Mouse (Mus musculus): ENCODE results near the gene Slc5a4b.
A peak's percentile ranks its signal among the peaks of the same experiment; 100 is the strongest.
"Not testable (repeated sequence)": the region's sequence is repeated elsewhere in the genome, so short reads cannot be mapped to it uniquely, and the experiment has no call there.

Gene Slc5a4b

DNA sequence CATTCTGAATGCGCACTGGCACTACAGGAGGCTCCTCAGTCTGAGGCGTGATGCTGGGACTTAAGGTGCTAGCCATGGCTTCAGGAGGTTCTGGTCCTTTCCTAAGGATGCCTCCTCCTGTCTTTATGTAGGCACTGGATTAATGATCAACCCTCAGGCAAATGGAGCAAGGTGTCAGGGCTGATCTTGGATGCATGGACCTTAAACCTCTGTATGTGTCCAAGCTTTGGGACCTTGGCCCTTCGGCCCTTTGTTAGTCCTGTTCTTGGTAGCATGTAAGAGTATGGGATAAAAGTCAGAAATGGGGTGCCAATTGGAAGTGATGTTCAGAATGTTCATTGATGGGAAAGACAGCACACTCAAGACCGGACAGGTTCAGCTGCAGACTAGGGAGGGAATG is at the start of gene Slc5a4b:
Gene Slc5a4b (minus strand): TSS at position 101 of the 400 bp plus-strand sequence.
- DNase-seq (ENCODE audit: low read depth, low spot score): no peak

DNA sequence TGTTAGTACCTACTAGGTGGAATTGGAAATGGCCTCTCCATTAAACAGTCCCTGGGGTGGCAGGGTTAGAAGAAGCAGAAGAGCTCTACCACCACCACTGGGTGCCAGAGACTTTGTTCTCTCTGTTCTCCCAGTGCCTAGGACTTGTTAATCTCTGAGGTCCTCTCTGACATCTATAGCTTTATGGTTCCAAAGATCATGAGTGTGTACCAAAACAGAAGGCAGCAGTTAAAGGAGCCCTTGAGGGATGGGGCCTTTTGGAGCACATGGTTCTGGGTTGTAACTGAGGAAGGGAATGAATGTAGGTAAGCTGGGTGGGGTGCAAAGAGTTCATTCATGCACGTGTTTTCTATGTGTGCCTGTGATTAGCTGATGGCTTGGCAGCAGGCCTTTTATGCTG is 47.2 kb upstream of the Slc5a4b start:
- DNase-seq (ENCODE audit: low read depth, low spot score): no peak

DNA sequence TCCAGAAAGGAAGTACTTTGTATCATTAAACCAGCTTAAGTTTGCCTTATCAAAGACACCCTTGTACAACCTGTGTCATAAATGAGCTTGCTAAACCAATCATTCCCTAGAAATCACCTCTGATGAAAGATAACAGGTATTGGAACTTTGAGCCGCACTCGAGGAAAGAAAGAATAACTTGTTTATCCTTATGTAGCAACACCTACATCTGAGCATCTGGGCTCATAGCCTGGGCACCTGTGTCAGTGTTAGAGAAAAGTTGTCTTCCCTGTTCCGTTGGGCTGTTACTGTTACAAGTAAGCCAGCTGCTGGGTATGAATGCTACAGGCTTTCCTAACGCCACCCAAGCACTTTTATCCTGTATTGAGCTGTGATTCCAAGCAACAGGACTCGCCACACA is 46.8 kb upstream of the Slc5a4b start:
- no peak for DNase-seq (ENCODE audit: low read depth, low spot score)

DNA sequence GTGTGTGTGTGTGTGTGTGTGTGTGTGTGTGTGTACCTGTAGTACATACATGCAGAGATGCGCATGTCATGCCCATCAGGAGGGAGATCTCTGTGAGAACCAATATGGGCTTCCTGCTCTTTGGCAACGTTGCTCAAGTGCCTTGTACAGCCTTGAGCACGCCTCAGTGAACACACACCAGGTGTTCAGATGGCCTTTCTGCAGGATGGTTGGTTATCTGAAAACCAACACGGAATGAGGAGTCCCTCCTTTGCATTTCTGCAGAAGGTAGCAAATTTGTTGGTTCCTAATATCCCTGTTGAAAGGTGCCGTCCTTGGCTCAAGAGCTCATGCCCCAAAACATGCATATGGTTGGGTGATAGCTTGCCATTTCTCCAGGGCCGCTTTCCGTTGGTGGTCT is 45.1 kb upstream of the Slc5a4b start:
- no peak for DNase-seq (ENCODE audit: low read depth, low spot score)

DNA sequence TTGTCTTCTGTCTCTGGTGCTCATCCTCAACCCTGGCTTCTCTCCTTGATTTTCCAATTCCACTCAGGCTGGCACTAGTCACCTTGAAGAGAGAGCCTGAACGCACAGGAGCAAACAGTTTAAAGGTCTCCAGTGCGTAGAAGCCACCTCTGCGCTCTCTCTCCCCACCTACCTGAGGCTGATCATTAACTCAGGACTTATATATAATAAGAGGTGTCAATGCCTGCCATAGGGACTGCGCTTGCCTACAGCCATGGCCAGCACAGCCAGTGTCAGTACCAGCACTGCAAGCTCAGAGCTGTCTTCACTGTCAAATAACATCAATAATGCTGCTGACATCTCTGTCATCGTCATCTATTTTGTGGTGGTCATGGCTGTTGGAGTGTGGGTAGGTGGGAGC is 36.5 kb upstream of the Slc5a4b start, which contains the start of gene Slc5a4a:
Gene Slc5a4a (plus strand): TSS at position 174 of the 400 bp plus-strand sequence.
- no peak for DNase-seq (ENCODE audit: low read depth, low spot score)

DNA sequence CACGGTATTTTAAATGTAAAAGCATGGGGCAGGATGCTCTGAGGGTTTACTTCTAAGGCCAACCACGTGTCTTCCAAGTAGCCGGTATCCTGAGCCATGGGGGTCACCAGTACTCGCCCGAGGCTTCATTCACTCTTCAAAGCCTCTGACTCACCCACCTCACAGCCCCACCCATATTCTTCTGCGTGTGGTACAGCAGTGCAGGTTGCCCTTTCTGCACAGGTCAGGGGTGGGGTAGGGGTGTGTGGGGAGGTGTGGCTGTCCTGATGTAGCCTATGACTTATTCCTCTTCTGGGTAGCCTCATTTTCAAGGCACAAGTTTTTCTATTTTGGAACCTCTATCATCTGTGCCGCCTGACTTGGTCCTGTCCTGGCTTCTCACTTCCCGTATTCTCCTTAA is 36.1 kb upstream of the Slc5a4b start:
- DNase-seq (ENCODE audit: low read depth, low spot score): no peak

DNA sequence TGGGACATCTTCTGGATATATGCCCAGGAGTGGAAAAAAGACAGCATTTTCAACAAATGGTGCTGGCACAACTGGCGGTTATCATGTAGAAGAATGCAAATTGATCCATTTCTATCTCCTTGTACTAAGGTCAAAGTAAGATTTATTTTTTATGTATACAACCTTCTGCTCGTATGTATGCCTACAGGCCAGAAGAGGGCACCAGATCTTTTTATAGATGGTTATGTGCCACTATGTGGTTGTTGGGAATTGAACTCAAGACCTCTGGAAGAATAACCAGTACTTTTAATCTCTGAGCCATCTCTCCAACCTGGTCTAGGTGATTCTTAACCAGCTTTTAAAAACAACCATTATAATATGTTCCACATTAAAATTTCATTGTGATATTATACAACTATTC is 25.6 kb upstream of the Slc5a4b start:
- DNase-seq (ENCODE audit: low read depth, low spot score): no peak

DNA sequence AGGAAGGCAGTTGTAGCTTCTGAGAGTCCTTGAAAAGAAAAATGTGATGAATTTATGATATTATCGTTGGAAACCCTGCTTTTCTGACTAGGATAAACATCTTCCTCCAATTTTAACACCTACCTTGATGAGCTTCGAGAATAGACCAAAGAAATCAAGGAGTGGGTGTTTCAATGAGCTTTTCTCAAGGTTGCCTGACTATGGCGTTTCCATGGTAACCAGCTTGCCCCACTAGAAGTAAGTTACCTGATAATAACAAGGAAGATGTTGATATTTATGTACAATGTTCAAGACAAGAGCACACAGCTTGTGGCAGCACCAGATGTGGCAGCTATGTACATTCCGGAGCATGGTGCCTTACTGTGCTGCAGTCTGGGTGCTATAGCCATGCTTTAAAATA is 21.7 kb upstream of the Slc5a4b start:
- DNase-seq (ENCODE audit: low read depth, low spot score): peak; percentile 74

DNA sequence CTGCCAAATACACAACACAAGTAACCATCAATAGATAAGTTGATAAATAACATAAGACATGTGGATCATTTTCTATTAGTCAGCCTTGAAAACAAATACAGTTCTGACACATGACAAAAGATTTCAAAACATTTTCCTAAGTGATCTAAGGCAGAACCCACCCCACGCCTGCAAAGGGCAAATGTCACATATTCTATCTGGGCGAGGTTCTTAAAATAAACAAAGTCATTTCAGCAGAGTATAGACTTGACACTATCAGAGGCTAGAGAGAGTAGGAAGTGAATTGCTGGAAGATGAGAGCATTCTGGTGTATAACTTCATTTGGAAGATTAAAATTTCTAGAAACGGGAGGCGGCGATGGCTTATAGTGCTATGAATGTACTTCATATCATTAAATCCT is 10.7 kb upstream of the Slc5a4b start:
- no peak for DNase-seq (ENCODE audit: low read depth, low spot score)

DNA sequence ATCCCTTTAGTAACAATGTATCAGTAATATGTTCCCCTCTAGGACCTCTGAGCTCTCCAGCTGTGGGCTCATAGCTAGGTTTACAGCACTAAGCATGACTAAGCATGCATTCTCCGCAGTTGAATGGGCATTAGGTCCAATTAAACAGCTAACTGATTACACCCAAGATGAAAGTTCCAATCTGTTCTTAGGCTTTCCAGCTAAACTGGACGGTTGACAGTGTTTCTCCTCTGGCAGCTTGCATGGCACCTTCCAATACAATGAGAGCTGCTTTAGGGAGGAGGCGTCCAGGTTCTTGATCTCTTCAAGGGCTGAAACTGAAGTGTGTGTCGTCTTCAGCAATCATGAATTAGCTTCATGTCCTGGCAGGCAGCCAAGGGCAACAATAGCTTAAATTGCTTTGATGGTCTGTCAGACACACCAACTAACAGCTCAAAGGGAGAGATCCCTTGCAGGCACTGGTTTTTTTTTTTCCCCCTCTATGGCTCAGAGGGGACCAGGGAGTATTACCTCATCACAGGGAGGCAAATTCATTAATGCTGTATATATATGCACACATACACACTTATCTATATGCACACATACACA is 9.5 kb upstream of the Slc5a4b start:
- no peak for DNase-seq (ENCODE audit: low read depth, low spot score)

DNA sequence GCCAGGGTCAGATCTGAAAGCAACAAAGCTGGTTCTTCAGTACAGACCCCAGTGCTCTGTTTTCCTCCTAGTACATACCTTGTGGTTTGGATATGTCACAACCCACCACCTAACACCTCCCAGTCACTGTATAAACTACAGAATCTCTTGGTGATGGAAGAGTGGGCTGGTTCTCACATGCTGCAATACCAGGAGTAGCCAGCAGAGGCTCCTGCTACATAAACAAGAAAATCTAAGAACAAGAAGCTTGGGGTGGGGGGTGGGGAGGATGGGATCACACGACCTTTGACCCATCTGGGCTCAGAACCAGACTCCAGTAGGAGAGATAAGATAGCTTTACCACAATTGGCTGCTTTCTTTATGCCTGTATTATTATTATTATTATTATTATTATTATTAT is 8.0 kb upstream of the Slc5a4b start:
- DNase-seq (ENCODE audit: low read depth, low spot score): peak; percentile 30

DNA sequence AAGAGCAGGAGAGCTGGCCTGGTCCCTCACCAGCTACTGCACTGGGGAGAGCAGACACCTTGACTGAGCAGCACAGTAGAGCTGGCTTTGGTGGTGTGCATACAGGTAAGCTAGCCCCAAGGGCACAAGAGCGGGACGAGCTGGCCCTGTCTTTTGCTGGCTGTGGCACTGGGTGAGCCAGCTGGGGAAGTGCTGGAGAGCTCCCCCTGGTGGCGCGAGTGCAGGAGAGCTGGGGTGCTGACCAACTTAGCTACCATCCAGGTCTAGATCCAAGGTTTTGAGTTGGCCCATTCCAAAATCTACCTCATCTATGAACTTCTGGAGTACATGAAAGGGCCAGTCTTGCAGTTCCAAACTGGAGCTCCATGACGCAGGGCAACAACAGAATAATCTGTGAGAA is 7.2 kb upstream of the Slc5a4b start:
- peak; percentile 56 for DNase-seq (ENCODE audit: low read depth, low spot score)

DNA sequence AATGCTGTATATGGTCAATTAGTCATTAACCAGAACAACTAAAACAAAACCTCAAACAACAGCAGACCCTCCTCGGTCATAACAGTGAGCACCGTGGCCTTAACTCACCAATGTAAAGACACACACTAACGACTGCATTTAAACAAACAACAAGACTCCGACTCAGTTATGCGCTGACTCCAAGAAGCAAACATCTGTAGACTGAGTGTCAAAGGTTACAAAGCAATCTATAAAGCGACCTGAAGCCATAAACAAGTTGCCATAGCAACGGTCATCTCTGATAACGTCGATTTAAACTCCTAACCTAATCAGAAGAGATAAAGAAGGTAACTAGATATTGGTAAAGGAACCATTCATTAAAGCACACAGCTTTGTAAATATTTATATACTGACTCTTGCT is 13.4 kb downstream of the Slc5a4b start:
- no peak for DNase-seq (ENCODE audit: low read depth, low spot score)

DNA sequence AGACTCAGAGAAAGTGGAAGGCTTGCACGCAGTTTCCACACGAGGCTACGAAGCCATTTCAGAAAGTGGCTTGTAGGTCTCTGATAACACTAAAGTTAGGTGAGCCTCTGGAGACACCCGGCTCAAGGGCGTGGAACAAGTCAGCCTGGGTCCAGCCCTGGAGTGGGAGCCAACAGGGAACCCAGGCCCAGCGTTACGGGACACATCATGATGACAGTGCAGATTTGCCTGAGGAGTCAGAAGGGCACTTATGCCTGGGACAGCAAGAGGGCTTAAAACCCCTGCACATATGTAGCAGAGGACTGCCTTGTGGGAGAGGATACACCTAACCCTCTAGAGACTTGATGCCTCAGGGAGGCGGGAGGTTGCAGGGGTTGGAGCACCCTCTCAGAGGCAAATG is 14.2 kb downstream of the Slc5a4b start:
- DNase-seq (ENCODE audit: low read depth, low spot score): no peak

DNA sequence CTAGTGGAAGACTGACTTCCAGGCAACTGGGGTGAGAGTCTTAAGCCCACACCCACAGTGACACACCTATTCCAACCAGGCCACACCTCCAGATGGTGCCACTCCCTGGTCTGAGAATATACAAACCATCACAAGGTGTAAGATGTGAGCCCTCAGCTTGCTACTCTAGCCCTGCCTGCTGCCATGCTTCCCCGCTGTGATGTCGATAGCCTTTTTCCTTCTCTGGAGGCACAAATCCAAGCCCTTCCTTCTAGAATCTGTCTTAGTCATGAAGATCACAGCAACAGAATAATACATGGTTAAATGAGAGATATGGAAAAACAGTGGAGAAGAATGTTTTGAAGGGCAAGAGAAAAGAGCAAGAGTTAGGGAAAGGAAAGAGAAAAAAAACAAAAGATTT is 33.8 kb downstream of the Slc5a4b start:
- not testable (repeated sequence) for DNase-seq (ENCODE audit: low read depth, low spot score)

DNA sequence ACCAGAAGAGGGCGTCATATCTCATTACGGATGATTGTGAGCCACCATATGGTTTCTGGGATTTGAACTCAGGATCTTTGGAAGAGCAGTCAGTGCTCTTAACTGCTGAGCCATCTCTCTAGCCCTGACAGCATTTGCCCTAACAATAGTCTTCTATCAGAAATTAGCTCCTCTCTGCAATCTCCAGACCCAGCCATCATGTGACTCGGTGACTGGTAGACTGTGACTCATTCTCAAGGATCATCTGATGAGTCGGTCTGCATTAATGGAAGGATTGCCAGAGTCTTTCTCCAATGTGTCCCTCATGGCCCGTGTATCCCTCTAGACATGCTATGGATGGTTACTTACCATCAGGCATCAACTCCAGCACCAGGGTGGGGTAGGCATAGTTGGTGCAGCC is 38.7 kb downstream of the Slc5a4b start:
- DNase-seq (ENCODE audit: low read depth, low spot score): not testable (repeated sequence)

DNA sequence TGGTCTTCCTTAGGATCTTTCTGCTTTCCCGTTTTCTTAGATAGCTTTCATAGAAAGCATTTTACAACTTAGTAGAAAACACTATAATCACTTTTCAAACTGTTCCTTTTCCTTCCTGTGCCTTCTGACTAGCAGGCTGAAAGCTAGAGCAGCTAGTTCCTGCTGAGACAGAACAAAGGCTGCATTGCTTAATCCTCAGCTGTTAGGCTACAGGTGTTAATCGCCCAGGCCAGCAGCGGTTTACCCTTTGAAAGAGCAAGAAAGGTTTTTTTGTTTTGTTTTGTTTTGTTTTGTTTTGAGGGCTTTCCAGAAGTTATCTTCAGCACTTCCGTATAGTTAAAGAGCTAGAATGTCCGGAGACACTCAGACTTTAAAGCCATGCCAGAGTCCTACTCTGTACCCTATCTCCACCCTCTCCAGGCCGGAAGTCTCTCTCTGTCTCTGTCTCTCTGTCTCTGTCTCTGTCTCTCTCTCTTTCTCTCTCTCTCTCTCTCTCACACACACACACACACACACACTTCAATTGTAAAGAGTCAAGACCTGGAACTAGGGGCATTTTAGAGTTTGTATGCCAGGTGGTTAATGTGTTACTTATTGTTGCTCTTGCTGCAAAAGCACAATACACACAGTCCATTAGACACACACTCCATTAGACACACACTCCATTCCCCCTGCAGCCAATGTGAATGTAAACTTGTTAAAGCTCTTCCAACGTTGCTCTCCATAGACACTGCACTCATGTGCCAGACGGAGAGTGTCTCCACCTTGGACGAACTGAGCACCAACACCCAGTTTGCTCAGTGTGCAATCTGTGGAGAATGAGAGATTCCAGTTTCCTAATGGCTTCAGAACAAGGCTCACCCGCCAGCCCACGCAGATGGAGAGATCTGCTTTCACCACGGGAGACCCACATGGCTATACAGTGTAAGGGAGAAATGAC is 42.8 kb downstream of the Slc5a4b start:
- DNase-seq (ENCODE audit: low read depth, low spot score): peak; percentile 80

DNA sequence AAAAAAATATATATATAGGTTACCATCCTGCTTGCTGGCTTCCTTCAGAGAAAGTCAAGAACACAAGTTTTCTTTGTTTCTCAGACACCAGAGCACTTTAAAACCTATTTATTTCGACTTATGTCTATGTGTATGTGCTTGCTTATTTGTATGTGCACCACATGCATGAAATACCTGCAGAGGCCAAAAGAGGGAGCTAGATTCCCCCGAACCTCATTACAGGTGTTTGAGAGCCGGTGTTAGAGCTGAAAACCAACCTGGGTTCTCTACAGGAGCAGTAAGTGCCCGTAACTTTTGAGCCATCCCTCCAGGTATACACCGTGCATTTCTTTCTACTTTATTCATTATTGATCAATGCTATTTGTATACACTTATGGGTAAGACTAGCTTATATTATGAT is 48.3 kb downstream of the Slc5a4b start:
- no peak for DNase-seq (ENCODE audit: low read depth, low spot score)

DNA sequence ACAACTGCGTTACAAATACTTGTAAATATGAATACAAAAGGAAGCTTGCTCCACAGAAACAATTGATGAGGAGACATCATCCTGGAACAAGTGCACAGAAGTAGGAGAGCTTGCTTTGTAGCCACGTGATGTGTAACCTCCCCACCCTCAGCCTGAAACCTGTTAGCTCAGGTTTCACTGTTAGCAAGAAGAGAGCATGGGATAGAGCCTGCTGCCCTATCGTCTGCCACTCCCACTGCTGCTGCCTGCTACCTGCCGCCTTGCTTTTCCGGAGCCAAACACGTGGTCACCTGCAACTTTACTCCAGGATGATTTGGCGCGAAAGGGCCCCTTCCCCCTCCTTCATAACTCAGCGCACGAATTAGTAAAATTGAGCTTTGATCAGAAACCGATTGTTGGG is 58.9 kb downstream of the Slc5a4b start:
- no peak for DNase-seq (ENCODE audit: low read depth, low spot score)

DNA sequence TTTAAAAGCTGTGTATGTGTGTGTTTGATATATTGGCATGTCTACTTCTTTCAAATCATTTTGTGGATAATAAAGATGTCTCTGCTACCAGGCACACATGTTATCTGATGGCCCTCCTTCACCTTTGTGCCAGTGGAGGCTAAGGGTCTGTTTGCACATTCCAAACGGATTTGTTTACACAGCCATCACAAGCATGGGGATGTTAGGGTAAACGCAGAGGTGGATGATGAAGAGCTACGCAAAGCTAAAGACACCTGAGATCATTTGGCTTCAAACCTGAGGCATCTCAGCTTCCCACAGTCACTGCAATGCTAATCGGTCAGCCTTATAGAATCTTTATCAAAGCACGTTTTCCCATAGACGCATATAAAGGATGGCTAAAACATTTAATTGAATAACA is 61.8 kb downstream of the Slc5a4b start:
- DNase-seq (ENCODE audit: low read depth, low spot score): no peak

DNA sequence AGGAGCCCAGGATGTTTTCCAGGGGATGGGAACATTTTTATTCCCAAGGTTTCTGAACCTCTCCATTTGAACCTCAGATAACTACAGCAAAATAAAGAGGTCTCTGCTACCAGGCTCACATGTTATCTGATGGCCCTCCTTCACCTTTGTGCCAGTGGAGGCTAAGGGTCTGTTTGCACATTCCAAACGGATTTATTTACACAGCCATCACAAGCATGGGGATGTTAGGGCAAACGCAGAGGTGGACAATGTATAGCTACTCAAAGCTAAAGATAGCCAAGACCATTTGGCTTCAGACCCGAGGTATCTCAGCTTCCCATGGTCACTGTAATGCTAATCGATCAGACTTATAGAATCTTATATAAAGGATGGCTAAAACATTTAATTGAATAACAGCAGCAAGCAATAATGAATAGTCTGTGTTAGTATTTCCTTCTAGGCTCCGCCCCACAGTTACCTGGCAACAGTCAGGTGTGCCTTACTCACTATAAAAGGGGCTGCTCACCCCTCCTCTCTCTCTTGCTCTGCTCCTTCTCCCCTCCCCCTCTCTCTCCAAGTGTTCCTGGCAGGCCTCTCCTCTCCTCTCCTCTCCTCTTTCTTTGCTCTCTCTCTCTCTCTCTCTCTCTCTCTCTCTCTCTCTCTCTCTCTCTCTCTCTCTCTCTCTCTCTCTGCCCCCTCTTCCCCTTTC is 63.4 kb downstream of the Slc5a4b start:
- DNase-seq (ENCODE audit: low read depth, low spot score): no peak

DNA sequence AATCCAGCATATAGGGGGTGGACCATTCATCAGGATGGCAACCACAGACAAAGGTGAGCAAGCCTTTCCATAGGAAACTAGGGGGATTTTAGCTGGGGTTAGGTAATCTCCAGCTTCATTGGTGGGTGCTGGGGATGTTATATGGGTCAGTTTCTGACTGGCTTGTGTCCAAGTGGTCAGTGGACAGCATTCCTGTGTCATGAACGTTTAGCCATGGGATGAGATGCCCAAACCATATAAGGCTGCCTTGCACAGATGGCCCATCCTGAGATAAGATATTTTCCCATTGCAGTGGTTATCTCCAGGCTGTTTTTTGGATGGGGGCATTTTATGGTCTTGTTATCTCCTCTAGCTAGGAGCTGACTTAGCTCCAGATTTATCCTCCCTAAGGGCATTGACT is 64.0 kb downstream of the Slc5a4b start:
- no peak for DNase-seq (ENCODE audit: low read depth, low spot score)

DNA sequence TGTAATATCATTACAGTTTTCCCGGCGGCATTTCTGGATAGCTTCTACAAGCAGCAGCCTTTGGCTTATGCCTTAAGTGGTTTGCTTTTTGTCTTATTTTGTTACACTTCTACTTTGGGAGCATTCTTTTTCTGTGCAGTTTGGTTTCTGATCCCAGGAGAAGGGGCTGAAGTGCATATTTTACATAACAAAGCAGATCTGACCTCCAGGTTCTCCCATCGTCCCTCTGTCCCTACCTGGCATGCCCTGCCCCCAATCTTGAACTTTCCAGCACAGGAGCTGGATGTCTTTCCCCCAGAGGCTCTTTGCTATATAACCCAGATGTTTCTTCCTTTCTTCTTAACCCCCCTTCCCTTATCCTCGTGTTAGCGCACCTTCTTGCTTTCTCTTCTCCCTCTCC is 65.4 kb downstream of the Slc5a4b start:
- no peak for DNase-seq (ENCODE audit: low read depth, low spot score)

Data from brain, adult 2 months (tissue).